Mouse (Mus musculus): ENCODE measurements at regions not wholly inside any gene's neighbourhood (a gene's known extent, or its start where the extent isn't known, plus 50 kb on each side); places are given as distances from the start of the nearest gene placed in this dataset.

- Histone ChIP-seq H3K4me2 (replicated peaks; ENCODE audit: low read depth, low read length) (no peak overlapping the region), H3K4me3 (ENCODE audit: low read depth, low read length) (no peak overlapping the region), H3K27ac (ENCODE audit: low read depth, low read length) (no peak overlapping the region), H3K27me3 (ENCODE audit: control insufficient read depth, insufficient read depth, low read length) (no peaks in the 10 kb centered on the region), H3K9ac (ENCODE audit: low read depth, low read length) (no peak overlapping the region), H3K4me1 (replicated peaks; ENCODE audit: control insufficient read depth, insufficient read depth, low read length) (no peaks in the 10 kb centered on the region), H3K36me3 (ENCODE audit: control insufficient read depth, insufficient read depth, low read length) (no peaks in the 10 kb centered on the region), H3K9me3 (ENCODE audit: control insufficient read depth, low read length) (no peaks in the 10 kb centered on the region)
- no peak for DNase-seq (ENCODE audit: low spot score)
- 96% methylated on average over 5 of the region's 5 CpGs for WGBS
- no peak for ATAC-seq (ENCODE audit: low FRiP score)
Measured at GRCm38 (mm10) chr14:62008707-62009106, 283.7 kb upstream of the Rnaseh2b start.

GRCm38 (mm10) chr14:62018804-62019203 lies 273.6 kb upstream of the Rnaseh2b start:
- Histone ChIP-seq H3K9me3 (ENCODE audit: control insufficient read depth, low read length) (no peaks in the 10 kb centered on the region), H3K4me2 (replicated peaks; ENCODE audit: low read depth, low read length) (no peak overlapping the region), H3K27ac (ENCODE audit: low read depth, low read length) (no peak overlapping the region), H3K4me1 (replicated peaks; ENCODE audit: control insufficient read depth, insufficient read depth, low read length) (no peaks in the 10 kb centered on the region), H3K27me3 (ENCODE audit: control insufficient read depth, insufficient read depth, low read length) (no peaks in the 10 kb centered on the region), H3K4me3 (ENCODE audit: low read depth, low read length) (no peak overlapping the region), H3K36me3 (ENCODE audit: control insufficient read depth, insufficient read depth, low read length) (no peaks in the 10 kb centered on the region), H3K9ac (ENCODE audit: low read depth, low read length) (no peak overlapping the region)
- DNase-seq (ENCODE audit: low spot score), result no peak
- WGBS, result 86% methylated on average over 4 of the region's 4 CpGs
- ATAC-seq (ENCODE audit: low FRiP score), result no peak

GRCm38 (mm10) chr14:62020996-62021395 lies 271.4 kb upstream of the Rnaseh2b start:
- Histone ChIP-seq H3K27ac (ENCODE audit: low read depth, low read length) (no peak overlapping the region), H3K4me2 (replicated peaks; ENCODE audit: low read depth, low read length) (no peak overlapping the region), H3K27me3 (ENCODE audit: control insufficient read depth, insufficient read depth, low read length) (no peaks in the 10 kb centered on the region), H3K9ac (ENCODE audit: low read depth, low read length) (no peak overlapping the region), H3K4me1 (replicated peaks; ENCODE audit: control insufficient read depth, insufficient read depth, low read length) (no peaks in the 10 kb centered on the region), H3K36me3 (ENCODE audit: control insufficient read depth, insufficient read depth, low read length) (no peaks in the 10 kb centered on the region), H3K4me3 (ENCODE audit: low read depth, low read length) (no peak overlapping the region), H3K9me3 (ENCODE audit: control insufficient read depth, low read length) (no peaks in the 10 kb centered on the region)
- no peak for ATAC-seq (ENCODE audit: low FRiP score)
- WGBS, result 80% methylated on average over 3 of the region's 3 CpGs
- DNase-seq (ENCODE audit: low spot score), result no peak

GRCm38 (mm10) chr14:62022193-62022592 lies 270.2 kb upstream of the Rnaseh2b start:
- DNase-seq (ENCODE audit: low spot score) (no peak), ATAC-seq (ENCODE audit: low FRiP score) (no peak)
- no peaks in the 10 kb centered on the region for H3K9me3 ChIP-seq (ENCODE audit: control insufficient read depth, low read length)
- H3K4me1 ChIP-seq (replicated peaks; ENCODE audit: control insufficient read depth, insufficient read depth, low read length), result no peaks in the 10 kb centered on the region
- H3K9ac ChIP-seq (ENCODE audit: low read depth, low read length), result no peak overlapping the region
- H3K27me3 ChIP-seq (ENCODE audit: control insufficient read depth, insufficient read depth, low read length), result no peaks in the 10 kb centered on the region
- H3K27ac ChIP-seq (ENCODE audit: low read depth, low read length), result no peak overlapping the region
- 94% methylated on average over 3 of the region's 3 CpGs for WGBS
- H3K36me3 ChIP-seq (ENCODE audit: control insufficient read depth, insufficient read depth, low read length), result no peaks in the 10 kb centered on the region
- H3K4me3 ChIP-seq (ENCODE audit: low read depth, low read length), result no peak overlapping the region
- H3K4me2 ChIP-seq (replicated peaks; ENCODE audit: low read depth, low read length), result no peak overlapping the region

GRCm38 (mm10) chr14:62023022-62023421 lies 269.4 kb upstream of the Rnaseh2b start:
- ATAC-seq (ENCODE audit: low FRiP score) (no peak), DNase-seq (ENCODE audit: low spot score) (no peak)
- Histone ChIP-seq H3K4me1 (replicated peaks; ENCODE audit: control insufficient read depth, insufficient read depth, low read length) (no peaks in the 10 kb centered on the region), H3K9ac (ENCODE audit: low read depth, low read length) (no peak overlapping the region), H3K4me3 (ENCODE audit: low read depth, low read length) (no peak overlapping the region), H3K27ac (ENCODE audit: low read depth, low read length) (no peak overlapping the region), H3K4me2 (replicated peaks; ENCODE audit: low read depth, low read length) (no peak overlapping the region), H3K36me3 (ENCODE audit: control insufficient read depth, insufficient read depth, low read length) (no peaks in the 10 kb centered on the region), H3K27me3 (ENCODE audit: control insufficient read depth, insufficient read depth, low read length) (no peaks in the 10 kb centered on the region), H3K9me3 (ENCODE audit: control insufficient read depth, low read length) (no peaks in the 10 kb centered on the region)
- 78% methylated on average over 7 of the region's 7 CpGs for WGBS

- 86% methylated on average over 8 of the region's 8 CpGs for WGBS
Measured at GRCm38 (mm10) chr14:62027751-62028279, 264.6 kb upstream of the Rnaseh2b start.

GRCm38 (mm10) chr14:62030059-62030458 lies 262.3 kb upstream of the Rnaseh2b start:
- H3K4me2 ChIP-seq (replicated peaks; ENCODE audit: low read depth, low read length), result no peak overlapping the region
- ATAC-seq (ENCODE audit: low FRiP score) (no peak), DNase-seq (ENCODE audit: low spot score) (no peak)
- no peaks in the 10 kb centered on the region for H3K27me3 ChIP-seq (ENCODE audit: control insufficient read depth, insufficient read depth, low read length)
- H3K9ac ChIP-seq (ENCODE audit: low read depth, low read length), result no peak overlapping the region
- no peaks in the 10 kb centered on the region for H3K9me3 ChIP-seq (ENCODE audit: control insufficient read depth, low read length)
- no peaks in the 10 kb centered on the region for H3K36me3 ChIP-seq (ENCODE audit: control insufficient read depth, insufficient read depth, low read length)
- H3K27ac ChIP-seq (ENCODE audit: low read depth, low read length), result no peak overlapping the region
- 73% methylated on average over 7 of the region's 7 CpGs for WGBS
- H3K4me3 ChIP-seq (ENCODE audit: low read depth, low read length), result no peak overlapping the region
- no peaks in the 10 kb centered on the region for H3K4me1 ChIP-seq (replicated peaks; ENCODE audit: control insufficient read depth, insufficient read depth, low read length)

More at GRCm38 (mm10) chr14:62027751-62028279, 264.6 kb upstream of the Rnaseh2b start:
- no peak overlapping the region for H3K4me3 ChIP-seq (ENCODE audit: low read depth, low read length)
- no peak overlapping the region for H3K9ac ChIP-seq (ENCODE audit: low read depth, low read length)
- no peak for ATAC-seq (ENCODE audit: low FRiP score)
- H3K9me3 ChIP-seq (ENCODE audit: control insufficient read depth, low read length), result no peaks in the 10 kb centered on the region
- H3K27me3 ChIP-seq (ENCODE audit: control insufficient read depth, insufficient read depth, low read length), result no peaks in the 10 kb centered on the region
- DNase-seq (ENCODE audit: low spot score), result no peak
- H3K4me2 ChIP-seq (replicated peaks; ENCODE audit: low read depth, low read length), result no peak overlapping the region
- no peaks in the 10 kb centered on the region for H3K36me3 ChIP-seq (ENCODE audit: control insufficient read depth, insufficient read depth, low read length)
- H3K27ac ChIP-seq (ENCODE audit: low read depth, low read length), result no peak overlapping the region
- no peaks in the 10 kb centered on the region for H3K4me1 ChIP-seq (replicated peaks; ENCODE audit: control insufficient read depth, insufficient read depth, low read length)

- Histone ChIP-seq H3K27ac (ENCODE audit: low read depth, low read length) (no peak overlapping the region), H3K36me3 (ENCODE audit: control insufficient read depth, insufficient read depth, low read length) (no peaks in the 10 kb centered on the region), H3K9me3 (ENCODE audit: control insufficient read depth, low read length) (no peaks in the 10 kb centered on the region), H3K9ac (ENCODE audit: low read depth, low read length) (no peak overlapping the region), H3K4me2 (replicated peaks; ENCODE audit: low read depth, low read length) (no peak overlapping the region), H3K4me3 (ENCODE audit: low read depth, low read length) (no peak overlapping the region), H3K27me3 (ENCODE audit: control insufficient read depth, insufficient read depth, low read length) (no peaks in the 10 kb centered on the region), H3K4me1 (replicated peaks; ENCODE audit: control insufficient read depth, insufficient read depth, low read length) (no peaks in the 10 kb centered on the region)
- 95% methylated on average over 4 of the region's 4 CpGs for WGBS
- ATAC-seq (ENCODE audit: low FRiP score) (no peak), DNase-seq (ENCODE audit: low spot score) (no peak)
Measured at GRCm38 (mm10) chr14:62033661-62034060, 258.7 kb upstream of the Rnaseh2b start.

GRCm38 (mm10) chr14:62034664-62035063 lies 257.7 kb upstream of the Rnaseh2b start:
- Histone ChIP-seq H3K4me3 (ENCODE audit: low read depth, low read length) (no peak overlapping the region), H3K27me3 (ENCODE audit: control insufficient read depth, insufficient read depth, low read length) (no peaks in the 10 kb centered on the region), H3K36me3 (ENCODE audit: control insufficient read depth, insufficient read depth, low read length) (no peaks in the 10 kb centered on the region), H3K9me3 (ENCODE audit: control insufficient read depth, low read length) (no peaks in the 10 kb centered on the region), H3K9ac (ENCODE audit: low read depth, low read length) (no peak overlapping the region), H3K27ac (ENCODE audit: low read depth, low read length) (no peak overlapping the region), H3K4me1 (replicated peaks; ENCODE audit: control insufficient read depth, insufficient read depth, low read length) (no peaks in the 10 kb centered on the region), H3K4me2 (replicated peaks; ENCODE audit: low read depth, low read length) (no peak overlapping the region)
- DNase-seq (ENCODE audit: low spot score), result peak; percentile 14
- ATAC-seq (ENCODE audit: low FRiP score), result no peak
- 34% methylated on average over 4 of the region's 4 CpGs for WGBS

Measured in hindbrain, embryonic 11.5 days (tissue).